Mouse (Mus musculus) lung, adult 2 months (tissue): Measurements from ENCODE around the gene Ptpn13. TPM values are rescaled to one million over a fixed set of nuclear protein-coding genes. Genes with fewer than 3 reads are reported as not detected.
A peak's percentile ranks its signal among the peaks of the same experiment; 100 is the strongest.

Experiments used
- DNase-seq: peaks from one replicate; pipeline ENCODE4 v3.0.0; 2022
- H3K4me1 ChIP-seq: fragments of 200-500 bp; 2 replicates; pipeline ENCODE4 v1.6.1; 2011; ENCODE audit warnings: low read length; ENCODE audit not compliant: control insufficient read depth, insufficient read depth
- H3K4me3 ChIP-seq: fragments of 200-500 bp; replicated peaks from 2 replicates; pipeline ENCODE3; 2011; ENCODE audit warnings: low read depth, mild to moderate bottlenecking, control low read depth, low read length; ENCODE audit errors: extremely low read depth
- CTCF ChIP-seq: fragments of 200-500 bp; IDR thresholded peaks from 2 replicates; pipeline ENCODE4 v1.5.1; 2011; ENCODE audit warnings: mild to moderate bottlenecking, low read length, control low read depth; ENCODE audit not compliant: insufficient read depth
- POLR2A ChIP-seq: fragments of 200-500 bp; IDR thresholded peaks from 2 replicates; pipeline ENCODE4 v1.6.1; 2011; ENCODE audit warnings: low read depth, mild to moderate bottlenecking, control low read depth, low read length, borderline replicate concordance; ENCODE audit errors: extremely low read depth
- WGBS: fragments of 180-500 bp; shearing (Covaris S2); methylation state at CpG from one replicate; pipeline ENCODE4 v1.1.7; 2018; 5-methylcytosine and 5-hydroxymethylcytosine counted together
- polyA plus RNA-seq: library from polyadenylated mRNA; depleted of rRNA; stranded (reverse); fragments of >200 nt; gene quantifications from 2 replicates; pipeline ENCODE4 v1.2.3, GENCODE M21; 2012

The Ptpn13 gene
- polyA plus RNA-seq, 1 experiment: 22.6 TPM

DNA sequence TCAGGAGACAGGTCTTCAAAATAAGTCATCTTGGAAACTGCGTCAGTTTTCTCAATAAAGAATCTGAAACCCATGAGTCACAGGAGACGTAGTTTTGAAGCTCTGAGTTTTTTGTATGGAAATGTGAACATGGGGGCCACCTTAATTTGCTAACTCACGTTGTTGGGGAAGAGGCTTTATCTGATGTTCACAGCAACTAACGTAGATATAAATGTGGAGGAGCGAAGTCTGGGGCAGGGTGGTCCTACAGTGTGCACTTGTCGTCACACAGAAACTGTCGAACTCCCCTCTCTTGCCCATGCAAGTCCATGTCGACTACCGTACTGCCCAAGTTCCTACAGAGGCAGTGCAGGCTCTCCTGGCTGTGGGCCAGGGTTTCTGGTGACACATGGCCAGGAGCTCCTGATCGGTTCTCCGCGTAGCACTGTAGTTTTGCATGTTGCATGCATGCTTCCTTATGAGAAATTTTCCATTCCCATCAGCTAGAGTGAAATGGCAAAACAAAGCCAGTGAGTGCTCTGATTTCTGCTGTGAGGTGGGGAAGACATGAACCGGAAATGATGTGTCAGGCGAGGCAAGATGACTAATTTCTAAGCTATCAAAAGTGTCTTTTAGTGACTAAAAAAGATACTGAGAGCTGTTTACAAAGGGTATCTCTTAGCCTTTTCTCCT, 93.9 kb downstream of the Ptpn13 start:
- Histone ChIP-seq H3K4me3 (no peak overlapping the region), H3K4me1 (peaks cover 5% of the 10 kb centered on the region)
- DNase-seq: peak; percentile 38
- no peak for TF ChIP-seq POLR2A
- TF ChIP-seq CTCF: no peak
- 56% methylated on average over 14 of the region's 14 CpGs for WGBS

DNA sequence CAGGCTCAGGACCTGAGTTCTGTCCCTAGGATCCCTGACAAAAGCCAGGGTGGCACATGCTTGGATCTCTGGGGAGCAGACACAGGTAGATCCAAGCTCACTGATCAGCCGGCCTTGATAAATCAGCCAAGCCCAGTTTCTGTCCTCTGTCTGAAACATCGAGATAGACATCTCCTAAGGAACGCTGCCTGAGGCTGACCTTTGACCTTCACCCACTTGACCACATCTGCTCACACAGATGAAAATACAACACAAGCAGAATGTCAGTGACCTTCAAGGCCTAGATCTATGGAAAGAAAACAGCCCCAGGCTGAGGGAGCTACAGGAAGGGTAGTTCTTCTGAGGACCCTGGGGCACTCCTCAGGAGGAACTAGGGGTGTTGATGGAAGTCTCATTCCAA, 97.4 kb downstream of the Ptpn13 start:
- TF ChIP-seq POLR2A (no peak), CTCF (no peak)
- WGBS: 64% methylated on average over 3 of the region's 3 CpGs
- Histone ChIP-seq H3K4me1 (peaks cover 5% of the 10 kb centered on the region), H3K4me3 (no peak overlapping the region)
- DNase-seq: no peak

DNA sequence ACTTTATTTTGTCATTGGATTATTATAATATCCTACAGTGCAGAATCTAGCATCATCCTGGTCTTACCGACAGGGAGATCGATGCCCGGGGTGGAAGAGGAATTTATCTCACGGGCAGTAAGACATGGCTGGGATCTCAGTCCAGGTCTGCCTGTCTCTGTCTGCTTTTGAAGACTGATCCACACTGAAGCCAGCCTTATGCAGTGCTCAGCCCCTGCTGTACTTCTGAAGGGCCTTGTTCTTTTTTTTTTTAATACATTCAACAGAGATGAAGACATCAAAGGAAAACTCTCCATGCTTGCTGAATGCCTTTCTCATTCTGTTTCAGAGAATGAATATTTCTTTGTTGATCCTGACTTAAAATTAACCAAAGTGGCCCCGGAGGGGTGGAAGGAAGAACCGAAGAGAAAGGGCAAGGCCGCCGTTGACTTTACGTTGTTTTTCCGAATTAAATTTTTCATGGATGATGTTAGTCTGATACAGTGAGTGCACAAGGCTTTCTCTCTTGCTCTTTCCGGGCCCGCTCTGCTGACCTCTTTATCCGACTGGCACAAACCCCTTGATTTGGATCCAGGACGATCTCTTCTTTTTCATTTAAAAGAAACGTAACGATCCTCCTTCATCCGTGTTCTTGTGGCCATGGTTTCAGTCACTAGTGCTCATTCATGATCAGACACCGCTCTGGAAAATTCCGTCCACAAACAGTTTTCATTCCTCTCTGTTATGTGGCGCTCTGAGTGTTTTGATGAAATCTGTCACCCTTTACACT, 101.9 kb downstream of the Ptpn13 start:
- WGBS: 81% methylated on average over 20 of the region's 20 CpGs
- no peak for DNase-seq
- no peak overlapping the region for H3K4me3 ChIP-seq
- TF ChIP-seq CTCF: no peak
- TF ChIP-seq POLR2A: no peak
- no peaks in the 10 kb centered on the region for H3K4me1 ChIP-seq

DNA sequence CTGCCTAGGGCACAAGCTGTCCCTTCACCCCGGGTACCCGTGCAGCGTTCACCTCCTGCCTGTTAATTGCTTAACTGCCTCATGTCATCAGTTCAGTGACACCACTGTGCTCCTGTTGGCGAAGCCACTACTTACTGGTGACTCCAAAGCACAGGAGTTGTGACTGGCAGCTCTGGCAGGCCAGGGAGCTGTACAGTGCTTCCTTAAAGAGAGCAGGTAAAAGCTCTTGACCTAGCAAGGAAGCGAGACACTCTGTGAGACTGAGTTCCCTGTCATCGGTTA, 102.4 kb downstream of the Ptpn13 start:
- no peaks in the 10 kb centered on the region for H3K4me1 ChIP-seq
- TF ChIP-seq POLR2A (no peak), CTCF (no peak)
- no peak for DNase-seq
- WGBS: 71% methylated on average over 6 of the region's 6 CpGs
- H3K4me3 ChIP-seq: no peak overlapping the region

DNA sequence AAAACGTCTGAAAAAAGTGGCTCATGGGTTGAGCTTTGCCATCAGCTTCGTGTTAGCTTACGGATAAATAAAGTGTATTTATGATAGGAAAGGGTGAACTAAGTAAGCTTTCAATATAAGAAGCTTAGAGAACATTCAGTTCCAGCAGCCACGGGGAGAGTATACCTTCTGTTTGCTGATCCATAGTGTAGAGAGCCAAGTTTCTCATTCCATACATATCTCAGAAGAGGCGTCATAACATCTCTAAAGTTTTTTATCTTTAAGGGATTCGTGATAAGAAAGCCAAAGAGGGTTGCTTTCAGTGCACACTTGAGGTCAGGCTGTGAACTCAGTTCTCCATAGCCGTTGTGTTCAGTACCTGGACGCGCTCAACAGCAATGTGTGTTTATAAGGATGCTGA, 105.2 kb downstream of the Ptpn13 start:
- H3K4me1 ChIP-seq: no peaks in the 10 kb centered on the region
- 61% methylated on average over 9 of the region's 9 CpGs for WGBS
- DNase-seq: no peak
- H3K4me3 ChIP-seq: no peak overlapping the region
- TF ChIP-seq CTCF: no peak
- no peak for TF ChIP-seq POLR2A

DNA sequence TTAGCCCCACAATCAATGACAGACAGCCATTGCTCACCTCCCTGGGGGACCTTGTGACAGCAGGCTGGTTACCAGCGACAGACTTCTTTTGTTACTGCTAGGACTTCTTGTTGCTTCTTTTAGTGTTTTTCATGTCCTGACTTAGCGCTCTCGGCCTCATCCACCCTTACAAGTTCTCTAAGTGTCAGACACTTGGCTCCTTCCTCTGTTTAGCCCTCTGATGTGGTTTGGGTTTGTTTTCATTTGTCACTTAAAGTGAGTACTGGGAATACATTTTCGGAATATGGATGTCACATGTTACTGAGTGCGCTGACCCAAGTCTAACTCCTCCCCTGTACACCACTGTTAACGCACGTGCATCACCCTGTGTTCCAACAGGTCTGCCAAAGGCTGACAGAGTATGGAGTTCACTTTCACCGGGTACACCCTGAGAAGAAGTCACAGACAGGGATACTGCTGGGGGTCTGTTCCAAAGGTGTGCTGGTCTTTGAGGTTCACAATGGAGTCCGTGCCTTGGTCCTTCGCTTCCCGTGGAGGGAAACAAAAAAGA, 107.9 kb downstream of the Ptpn13 start:
- 81% methylated on average over 11 of the region's 11 CpGs for WGBS
- no peaks in the 10 kb centered on the region for H3K4me1 ChIP-seq
- no peak overlapping the region for H3K4me3 ChIP-seq
- DNase-seq: no peak
- TF ChIP-seq POLR2A (no peak), CTCF (no peak)

DNA sequence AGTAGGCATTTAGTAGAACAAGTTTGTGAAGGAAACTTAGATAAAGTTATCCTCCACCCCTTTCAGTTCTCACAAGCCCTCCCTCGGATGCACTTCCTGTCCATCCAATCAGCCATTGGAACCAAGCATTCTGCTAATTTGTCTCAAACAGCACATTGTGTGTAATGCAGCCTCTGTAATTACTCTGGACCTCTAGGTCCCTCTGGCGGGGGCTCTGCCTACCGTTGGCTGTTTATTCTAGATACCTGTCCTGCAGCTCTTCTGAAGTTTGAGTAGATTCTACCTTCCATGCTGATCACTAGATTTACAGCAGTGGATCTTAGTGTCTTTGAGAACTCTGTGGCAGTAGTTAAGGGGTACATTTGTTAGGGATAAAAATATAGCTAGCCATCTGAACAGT, 109.5 kb downstream of the Ptpn13 start:
- TF ChIP-seq POLR2A (no peak), CTCF (no peak)
- WGBS: 55% methylated on average over 3 of the region's 3 CpGs
- DNase-seq: no peak

DNA sequence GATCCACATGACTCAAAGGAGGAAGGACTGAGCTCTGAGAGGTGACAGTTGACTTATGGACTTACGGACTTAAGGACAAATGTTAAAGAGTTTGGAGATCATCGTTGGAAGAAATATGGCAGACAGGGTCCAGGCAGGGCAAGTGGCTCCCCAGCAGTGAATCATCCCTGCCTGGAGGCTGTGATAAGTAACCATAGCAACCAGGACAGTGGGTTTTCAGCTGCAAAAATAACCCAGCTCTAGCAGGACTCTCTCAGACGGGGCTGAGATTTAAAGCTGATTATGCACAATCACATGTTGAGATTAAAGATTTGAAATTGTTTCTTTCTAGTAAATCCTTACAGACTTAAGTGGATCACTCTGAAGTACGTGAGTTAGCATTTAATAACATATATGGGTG, 112.4 kb downstream of the Ptpn13 start:
- no peaks in the 10 kb centered on the region for H3K4me1 ChIP-seq
- WGBS: 74% methylated on average over 4 of the region's 4 CpGs
- no peak for DNase-seq
- TF ChIP-seq POLR2A (no peak), CTCF (no peak)
- H3K4me3 ChIP-seq: no peak overlapping the region

More for the DNA sequence above, 109.5 kb downstream of the Ptpn13 start:
- Histone ChIP-seq H3K4me1 (no peaks in the 10 kb centered on the region), H3K4me3 (no peak overlapping the region)

DNA sequence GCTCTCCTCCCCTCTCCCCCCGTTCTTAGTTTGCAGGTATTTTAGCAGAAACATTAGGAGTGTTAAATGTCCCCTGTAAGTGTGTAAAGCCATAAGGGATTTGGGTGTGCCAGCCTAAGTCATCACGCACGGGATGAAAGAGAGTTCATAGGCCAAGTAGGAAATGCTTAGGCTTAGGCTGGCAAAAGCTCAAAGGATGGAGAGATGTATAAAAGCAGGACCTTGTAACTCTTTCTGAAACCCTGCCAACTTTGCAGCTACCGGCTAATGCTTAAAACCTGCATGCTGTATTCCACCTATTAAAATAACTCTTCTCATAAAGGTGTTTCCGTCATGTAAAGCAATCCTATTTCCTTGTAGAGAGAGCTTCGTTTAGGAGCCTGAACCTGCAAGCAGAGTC, 115.6 kb downstream of the Ptpn13 start:
- TF ChIP-seq CTCF (no peak), POLR2A (no peak)
- DNase-seq: no peak
- WGBS: 73% methylated on average over 6 of the region's 6 CpGs

DNA sequence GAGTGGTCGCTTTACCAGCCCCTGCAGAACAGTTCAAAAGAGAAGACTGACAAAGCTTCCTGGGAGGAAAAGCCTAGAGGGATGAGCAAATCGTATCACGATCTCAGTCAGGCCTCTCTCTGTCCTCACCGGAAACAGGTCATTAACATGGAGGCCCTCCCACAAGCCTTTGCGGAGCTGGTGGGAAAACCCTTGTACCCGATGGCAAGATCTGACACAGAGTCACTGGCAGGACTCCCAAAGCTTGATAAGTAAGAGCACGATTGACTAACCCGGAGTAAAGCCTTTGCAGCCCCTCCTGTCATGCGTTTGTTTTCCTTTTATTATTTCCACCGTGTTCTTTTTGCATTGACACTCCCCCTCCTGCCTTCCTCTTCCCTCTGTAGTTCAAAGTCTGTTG, 116.1 kb downstream of the Ptpn13 start:
- no peak for DNase-seq
- Histone ChIP-seq H3K4me1 (no peaks in the 10 kb centered on the region), H3K4me3 (no peak overlapping the region)
- 57% methylated on average over 10 of the region's 10 CpGs for WGBS
- no peak for TF ChIP-seq POLR2A
- no peak for TF ChIP-seq CTCF

More for the DNA sequence above, 115.6 kb downstream of the Ptpn13 start:
- H3K4me3 ChIP-seq: no peak overlapping the region
- H3K4me1 ChIP-seq: no peaks in the 10 kb centered on the region
